Mouse (Mus musculus): ENCODE data around the gene Zcrb1. TPM values are rescaled to one million over a fixed set of nuclear protein-coding genes. Genes with fewer than 3 reads are reported as not detected.

Gene Zcrb1
- total and polyA plus RNA-seq, 3 experiments: 75.3 to 98.9 (median 95.8) TPM

- H3K9me3 ChIP-seq (replicated peaks): no peaks in the 10 kb centered on the region
- H3K4me3 ChIP-seq (ENCODE audit: low read depth, low read length): no peak overlapping the region
- H3K4me1 ChIP-seq (ENCODE audit: insufficient read depth, low read depth, low read length): no peaks in the 10 kb centered on the region
- no peak for TF ChIP-seq CTCF (IDR thresholded peaks at IDR 0.05; ENCODE audit: low read depth, low read length)
- TF ChIP-seq POLR2AphosphoS5 (IDR thresholded peaks at IDR 0.05; ENCODE audit: insufficient replicate concordance, low read depth, low read length): no peak
- TF ChIP-seq GATA2 (IDR thresholded peaks at IDR 0.05; ENCODE audit: borderline replicate concordance, low read depth, low read length): no peak
- H3K27me3 ChIP-seq (ENCODE audit: insufficient read depth, low read length): peaks cover 3% of the 10 kb centered on the region; the same call in 1 of the 2 replicates
- no peaks in the 10 kb centered on the region for H3K36me3 ChIP-seq (replicated peaks)
- ATAC-seq (ENCODE audit: extremely low read depth, insufficient number of reproducible peaks, low FRiP score, poor library complexity, severe bottlenecking): no peak
- no peak for DNase-seq (ENCODE audit: low spot score)
Measured at GRCm38 (mm10) chr15:93365561-93365960, 32.6 kb downstream of the Zcrb1 start.

DNA sequence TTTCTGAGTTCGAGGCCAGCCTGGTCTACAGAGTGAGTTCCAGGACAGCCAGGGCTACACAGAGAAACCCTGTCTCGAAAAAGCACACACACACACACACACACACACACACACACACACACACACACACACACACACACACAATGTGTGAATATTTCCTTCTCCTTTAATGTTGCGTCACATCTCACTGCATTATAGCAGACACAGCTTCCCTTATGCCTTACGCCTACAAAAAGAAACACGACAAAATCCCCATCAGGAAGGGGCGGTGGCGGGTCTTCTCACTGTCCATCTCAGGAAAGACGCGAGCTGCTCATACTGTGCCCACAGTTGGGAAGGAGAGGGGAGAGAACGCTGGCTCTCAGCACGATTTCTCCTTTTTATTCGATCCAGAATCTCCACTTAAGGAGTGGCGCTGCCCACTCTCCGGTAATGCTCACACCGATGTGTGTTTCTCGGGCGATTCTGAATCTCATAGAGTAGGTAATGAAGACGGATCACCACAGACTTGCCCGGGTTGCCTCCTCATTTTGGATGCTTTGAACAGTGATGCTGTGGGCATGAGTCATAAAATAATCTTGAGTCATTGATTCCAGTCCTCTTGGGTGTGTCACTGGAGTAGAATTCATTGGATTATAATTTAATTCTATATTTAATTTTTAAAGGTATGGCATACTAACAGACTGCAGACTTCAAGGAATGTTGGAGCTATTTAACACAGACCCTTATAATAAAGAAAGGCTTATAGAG is 39.6 kb downstream of the Zcrb1 start:
- Histone ChIP-seq H3K27me3 (ENCODE audit: insufficient read depth, low read length) (no peaks in the 10 kb centered on the region), H3K36me3 (replicated peaks) (no peaks in the 10 kb centered on the region), H3K9me3 (replicated peaks) (0 out of 2 replicates have a peak, but pooled peaks cover 2% of the 10 kb centered on the region), H3K4me1 (ENCODE audit: insufficient read depth, low read depth, low read length) (no peaks in the 10 kb centered on the region), H3K4me3 (ENCODE audit: low read depth, low read length) (no peak overlapping the region)
- ATAC-seq (ENCODE audit: extremely low read depth, insufficient number of reproducible peaks, low FRiP score, poor library complexity, severe bottlenecking) (no peak), DNase-seq (ENCODE audit: low spot score) (no peak)
- TF ChIP-seq GATA1 (IDR thresholded peaks at IDR 0.05; ENCODE audit: borderline replicate concordance, low read length) (no peak), POLR2AphosphoS5 (IDR thresholded peaks at IDR 0.05; ENCODE audit: insufficient replicate concordance, low read depth, low read length) (no peak)

DNA sequence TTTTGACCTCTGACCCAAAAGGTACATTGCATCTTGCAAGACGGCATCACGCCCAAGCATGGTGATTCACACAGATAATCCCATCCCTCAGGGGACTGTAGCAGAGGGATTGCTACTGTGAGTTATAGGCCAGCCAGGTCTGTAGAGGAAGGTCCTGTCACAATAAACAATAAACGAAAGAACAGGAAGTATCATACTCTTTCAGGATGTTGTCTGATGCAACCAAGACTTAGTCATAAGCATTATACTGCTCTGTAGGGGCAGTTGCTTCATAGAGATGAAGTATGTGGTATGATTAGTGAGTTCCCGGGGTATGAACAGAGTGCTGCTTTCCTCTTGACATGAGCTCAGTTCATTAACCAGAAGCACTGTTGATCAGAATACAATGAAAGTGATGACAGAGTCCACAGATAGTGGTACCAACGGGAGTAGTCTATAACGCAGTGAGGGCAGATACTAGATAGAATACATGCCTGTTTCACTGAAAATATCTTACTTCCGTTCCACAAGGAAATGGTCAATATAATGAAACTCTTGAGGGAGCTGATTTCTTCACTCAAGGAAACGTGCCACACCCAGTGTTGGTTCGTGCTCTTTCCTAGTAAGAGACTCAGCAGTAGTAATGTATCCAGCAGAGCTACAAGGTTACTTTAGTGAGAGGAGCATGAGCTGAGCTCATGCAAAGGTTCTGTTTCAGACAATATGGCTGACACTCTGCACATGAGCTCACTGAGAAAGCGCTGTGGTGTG is 57.3 kb downstream of the Zcrb1 start:
- ATAC-seq (ENCODE audit: extremely low read depth, insufficient number of reproducible peaks, low FRiP score, poor library complexity, severe bottlenecking): no peak
- no peaks in the 10 kb centered on the region for H3K36me3 ChIP-seq (replicated peaks)

GRCm38 (mm10) chr15:93336925-93337761 is 61.0 kb downstream of the Zcrb1 start, which contains the start of gene Yaf2:
Yaf2 (minus strand) TSS chr15:93336935.
- DNase-seq (ENCODE audit: low spot score): peak; percentile 74
- peak; percentile 60 for ATAC-seq (ENCODE audit: extremely low read depth, insufficient number of reproducible peaks, low FRiP score, poor library complexity, severe bottlenecking)

More for the DNA sequence above, 57.3 kb downstream of the Zcrb1 start:
- no peak for TF ChIP-seq GATA1 (IDR thresholded peaks at IDR 0.05; ENCODE audit: borderline replicate concordance, low read length)
- TF ChIP-seq POLR2AphosphoS5 (IDR thresholded peaks at IDR 0.05; ENCODE audit: insufficient replicate concordance, low read depth, low read length): no peak
- no peak for TF ChIP-seq GATA2 (IDR thresholded peaks at IDR 0.05; ENCODE audit: borderline replicate concordance, low read depth, low read length)
- no peak for TF ChIP-seq CTCF (IDR thresholded peaks at IDR 0.05; ENCODE audit: low read depth, low read length)
- TF ChIP-seq TAL1 (conservative IDR thresholded peaks at IDR 0.05; ENCODE audit: low read depth, low read length): no peak
- Histone ChIP-seq H3K4me1 (ENCODE audit: insufficient read depth, low read depth, low read length) (peaks cover 12% of the 10 kb centered on the region), H3K9me3 (replicated peaks) (no peaks in the 10 kb centered on the region), H3K27me3 (ENCODE audit: insufficient read depth, low read length) (peaks cover 35% of the 10 kb centered on the region), H3K4me3 (ENCODE audit: low read depth, low read length) (no peak overlapping the region)
- no peak for DNase-seq (ENCODE audit: low spot score)

DNA sequence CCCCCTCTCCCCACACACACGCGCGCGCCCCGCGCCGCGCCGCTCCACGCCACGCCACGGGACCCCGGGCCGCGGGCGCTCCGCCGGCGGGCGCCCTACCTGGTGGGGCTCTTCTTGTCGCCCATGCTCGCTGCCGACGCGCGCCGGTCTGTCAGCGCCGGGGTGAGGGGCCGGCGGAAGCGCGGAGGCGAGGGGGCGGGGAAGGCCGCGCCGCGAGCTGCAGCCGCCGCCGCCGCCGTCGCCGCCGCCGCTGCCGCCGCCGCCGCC is 61.5 kb downstream of the Zcrb1 start:
- peaks cover 12% of the 10 kb centered on the region for H3K4me1 ChIP-seq (ENCODE audit: insufficient read depth, low read depth, low read length)
- H3K27me3 ChIP-seq (ENCODE audit: insufficient read depth, low read length): peaks cover 31% of the 10 kb centered on the region
- no peak for TF ChIP-seq GATA1 (IDR thresholded peaks at IDR 0.05; ENCODE audit: borderline replicate concordance, low read length)
- TF ChIP-seq CTCF (IDR thresholded peaks at IDR 0.05; ENCODE audit: low read depth, low read length): no peak
- no peak for TF ChIP-seq GATA2 (IDR thresholded peaks at IDR 0.05; ENCODE audit: borderline replicate concordance, low read depth, low read length)
- no peak for TF ChIP-seq TAL1 (conservative IDR thresholded peaks at IDR 0.05; ENCODE audit: low read depth, low read length)
- no peak for TF ChIP-seq POLR2AphosphoS5 (IDR thresholded peaks at IDR 0.05; ENCODE audit: insufficient replicate concordance, low read depth, low read length)
- peaks cover 16% of the 10 kb centered on the region for H3K36me3 ChIP-seq (replicated peaks)
- ATAC-seq (ENCODE audit: extremely low read depth, insufficient number of reproducible peaks, low FRiP score, poor library complexity, severe bottlenecking): no peak
- H3K4me3 ChIP-seq (ENCODE audit: low read depth, low read length): peak overlapping the region; percentile 87
- no peaks in the 10 kb centered on the region for H3K9me3 ChIP-seq (replicated peaks)
- no peak for DNase-seq (ENCODE audit: low spot score)

More at GRCm38 (mm10) chr15:93336925-93337761, 61.0 kb downstream of the Zcrb1 start, which contains the start of gene Yaf2:
- peak within 1 kb of the TSS; percentile 87 for H3K4me3 ChIP-seq (ENCODE audit: low read depth, low read length)
- TF ChIP-seq CTCF (IDR thresholded peaks at IDR 0.05; ENCODE audit: low read depth, low read length): no peak
- TF ChIP-seq POLR2AphosphoS5 (IDR thresholded peaks at IDR 0.05; ENCODE audit: insufficient replicate concordance, low read depth, low read length): no peak
- TF ChIP-seq TAL1 (conservative IDR thresholded peaks at IDR 0.05; ENCODE audit: low read depth, low read length): no peak
- no peak for TF ChIP-seq GATA1 (IDR thresholded peaks at IDR 0.05; ENCODE audit: borderline replicate concordance, low read length)
- no peak for TF ChIP-seq GATA2 (IDR thresholded peaks at IDR 0.05; ENCODE audit: borderline replicate concordance, low read depth, low read length)
- peaks cover 12% of the 10 kb centered on the region for H3K4me1 ChIP-seq (ENCODE audit: insufficient read depth, low read depth, low read length)
- no peaks in the 10 kb centered on the region for H3K9me3 ChIP-seq (replicated peaks)
- peaks cover 14% of the 10 kb centered on the region for H3K36me3 ChIP-seq (replicated peaks)
- H3K27me3 ChIP-seq (ENCODE audit: insufficient read depth, low read length): peaks cover 31% of the 10 kb centered on the region

Other genes with a start within 250 kb of the Zcrb1 start
- 18.4 and 19.9 TPM in 2 replicates for gene Gxylt1, start 123.2 kb downstream of the Zcrb1 start, total RNA-seq (2014; fragmentation: Nextera tagmentation)
- gene Gxylt1, start 123.2 kb downstream of the Zcrb1 start, total RNA-seq (2017): 15.5 and 21.0 TPM in 2 replicates
- gene Gxylt1, start 123.2 kb downstream of the Zcrb1 start, polyA plus RNA-seq (2012): 2.4 and 3.2 TPM in 2 replicates
- 50.0 and 59.2 TPM in 2 replicates for gene Yaf2, start 61.4 kb downstream of the Zcrb1 start, total RNA-seq (2014; fragmentation: Nextera tagmentation)
- 35.6 and 39.7 TPM in 2 replicates for gene Yaf2, start 61.4 kb downstream of the Zcrb1 start, total RNA-seq (2017)
- gene Yaf2, start 61.4 kb downstream of the Zcrb1 start, polyA plus RNA-seq (2012): 24.4 and 35.2 TPM in 2 replicates
- 96.4 and 114 TPM in 2 replicates for gene Pphln1, start within 50 bp of the Zcrb1 start, total RNA-seq (2014; fragmentation: Nextera tagmentation)
- gene Pphln1, start within 50 bp of the Zcrb1 start, total RNA-seq (2017): 27.8 and 34.3 TPM in 2 replicates
- gene Pphln1, start within 50 bp of the Zcrb1 start, polyA plus RNA-seq (2012): 10.0 and 11.4 TPM in 2 replicates
- not detected in 2 replicates for gene Prickle1, start 197.6 kb upstream of the Zcrb1 start, total RNA-seq (2014; fragmentation: Nextera tagmentation)
- gene Prickle1, start 197.6 kb upstream of the Zcrb1 start, total RNA-seq (2017): under 0.01 TPM in 1 of 2 replicates, not detected in the other
- gene Prickle1, start 197.6 kb upstream of the Zcrb1 start, polyA plus RNA-seq (2012): not detected in 2 replicates

Measured in G1E (cell line).